Mouse (Mus musculus) thymus, adult 18-20 months (tissue): Measurements from ENCODE around the gene 2310007B03Rik.
"Not testable (repeated sequence)": the region's sequence is repeated elsewhere in the genome, so short reads cannot be mapped to it uniquely, and the experiment has no call there.

ENCODE experiments used
- DNase-seq, 2 experiments: peaks; one replicate each; pipeline ENCODE4 v3.0.0; 2022; ENCODE audit warnings: mixed read lengths in 2 of 2

2310007B03Rik gene

DNA sequence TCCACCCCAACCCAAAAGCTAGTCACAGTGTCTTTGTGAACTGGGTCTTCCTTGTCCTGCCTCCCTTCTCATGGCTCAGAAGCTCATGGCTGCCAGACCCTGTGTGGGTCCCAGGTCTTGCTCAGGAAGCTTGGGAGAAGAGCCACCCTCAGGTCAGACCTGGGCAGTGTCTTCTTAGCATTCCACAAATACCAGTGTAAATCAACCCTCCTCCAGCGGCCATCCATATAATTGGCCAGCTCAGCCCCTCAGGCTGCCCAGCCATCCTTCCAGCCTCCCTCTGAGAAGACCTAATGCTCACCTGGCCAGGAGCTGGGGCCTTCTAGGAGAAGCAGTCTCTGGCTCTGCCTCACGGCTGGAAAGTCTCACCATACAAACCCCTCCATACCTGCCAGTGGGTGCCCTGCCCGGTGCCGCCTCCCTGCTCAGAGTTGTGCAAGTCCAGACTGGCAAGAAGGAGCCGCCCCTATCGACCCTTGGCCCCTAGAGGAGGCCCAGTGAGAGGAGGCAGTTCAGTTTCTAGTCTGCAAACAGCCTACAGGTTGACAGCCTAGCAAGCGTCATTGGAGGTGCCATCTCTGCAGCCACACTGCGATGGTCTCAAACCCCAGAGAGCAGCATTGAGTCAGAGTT is at the start of gene 2310007B03Rik:
Gene 2310007B03Rik (minus strand): TSS at position 448 of the 633 bp plus-strand sequence.
- DNase-seq: no peak

DNA sequence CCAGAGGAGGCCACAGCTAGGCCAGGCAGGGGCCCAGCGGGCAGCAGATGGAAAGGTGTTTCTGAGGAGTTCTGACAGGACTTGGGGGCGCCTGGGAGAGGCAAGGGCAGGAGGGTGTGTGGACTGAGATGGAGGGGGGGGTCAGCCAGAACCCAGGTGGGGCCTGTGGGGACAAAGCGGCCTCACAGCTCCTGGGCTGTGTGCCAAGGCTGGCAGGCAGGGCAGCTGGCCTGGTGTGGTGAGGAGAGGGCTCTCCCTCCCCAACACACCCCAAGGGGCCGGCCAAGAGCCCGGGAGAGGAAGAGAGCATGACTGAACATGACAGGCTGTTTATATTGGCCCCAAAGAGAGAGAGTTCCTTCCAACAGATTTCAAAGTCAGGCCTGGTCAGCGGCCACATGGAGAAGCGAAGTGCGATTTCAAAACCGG is 49.5 kb upstream of the 2310007B03Rik start:
- DNase-seq: peak; percentile 8 to 13

GRCm38 (mm10) chr1:93207536-93208064 is 46.9 kb upstream of the 2310007B03Rik start:
- DNase-seq: no peak

DNA sequence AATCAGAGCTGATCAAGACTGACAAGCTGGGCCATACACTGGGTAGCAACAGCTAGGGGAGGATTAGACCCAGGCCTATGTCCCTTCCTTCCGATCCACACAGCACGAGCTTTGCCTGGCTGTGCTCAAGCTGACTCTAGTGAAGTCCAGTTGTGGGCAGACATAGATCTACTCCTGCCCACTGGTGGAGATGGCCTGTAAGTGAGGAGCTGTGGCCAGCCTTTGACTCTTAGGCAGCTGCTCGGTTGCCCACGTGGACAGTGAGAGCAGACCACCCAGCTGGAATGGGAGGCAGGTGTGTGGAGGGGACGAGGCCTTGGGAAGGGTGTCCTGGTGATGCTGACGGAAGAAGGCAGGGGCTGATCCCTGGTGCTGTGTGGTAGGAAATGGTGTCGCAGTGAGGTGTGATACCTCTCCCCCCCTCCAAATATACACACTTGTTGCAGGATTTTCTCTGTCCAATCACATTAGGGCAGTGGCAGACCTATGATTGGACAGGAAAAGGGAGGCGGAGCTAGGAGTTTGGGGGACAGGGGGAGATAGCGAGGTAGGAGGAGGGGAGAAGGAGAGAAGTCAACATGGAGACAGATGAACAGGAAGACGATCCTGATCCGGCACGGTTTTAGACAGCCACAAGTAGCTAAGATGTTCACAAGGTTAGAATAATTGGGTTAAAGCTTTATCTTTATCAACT is 45.7 kb upstream of the 2310007B03Rik start:
- DNase-seq: no peak

GRCm38 (mm10) chr1:93197916-93198315 is 37.2 kb upstream of the 2310007B03Rik start:
- DNase-seq: no peak

DNA sequence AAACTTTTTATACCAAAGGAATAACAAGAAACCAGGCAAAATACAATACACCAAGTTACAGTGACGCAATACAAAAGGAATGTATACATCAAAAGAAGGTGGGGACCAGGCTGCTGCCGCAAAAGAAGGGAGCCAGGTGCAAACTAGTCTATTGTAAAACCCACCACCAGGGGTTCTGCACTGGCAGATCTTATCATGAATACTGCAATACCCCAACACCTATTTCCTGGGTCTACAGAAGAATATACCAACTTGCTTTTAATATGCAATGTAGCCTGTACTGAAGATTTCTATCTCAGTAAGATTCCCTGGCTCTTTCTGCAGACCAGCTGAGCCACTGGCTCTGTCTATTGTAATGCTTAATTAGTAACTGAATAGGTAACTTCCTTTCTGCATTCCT is 36.7 kb upstream of the 2310007B03Rik start:
- DNase-seq: not testable (repeated sequence)

DNA sequence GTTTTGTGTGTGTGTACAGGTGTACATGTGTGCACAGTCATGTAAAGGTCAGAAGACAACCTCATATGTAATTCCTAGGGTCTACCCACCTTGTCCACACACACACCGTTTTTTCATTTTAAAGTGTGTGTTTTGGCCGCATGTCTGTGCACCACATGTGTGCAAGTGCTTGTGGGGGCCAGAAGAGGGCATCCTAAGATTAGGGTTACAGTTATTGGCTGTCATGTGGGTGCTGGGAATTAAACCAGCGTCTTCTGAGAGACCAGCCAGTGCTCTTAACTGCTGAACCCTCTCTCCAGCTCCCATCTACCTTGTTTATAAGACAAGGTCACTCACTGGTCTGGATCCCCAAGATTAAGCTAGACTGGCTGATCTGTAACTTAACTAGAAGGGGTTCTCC is 34.2 kb upstream of the 2310007B03Rik start:
- no peak for DNase-seq

DNA sequence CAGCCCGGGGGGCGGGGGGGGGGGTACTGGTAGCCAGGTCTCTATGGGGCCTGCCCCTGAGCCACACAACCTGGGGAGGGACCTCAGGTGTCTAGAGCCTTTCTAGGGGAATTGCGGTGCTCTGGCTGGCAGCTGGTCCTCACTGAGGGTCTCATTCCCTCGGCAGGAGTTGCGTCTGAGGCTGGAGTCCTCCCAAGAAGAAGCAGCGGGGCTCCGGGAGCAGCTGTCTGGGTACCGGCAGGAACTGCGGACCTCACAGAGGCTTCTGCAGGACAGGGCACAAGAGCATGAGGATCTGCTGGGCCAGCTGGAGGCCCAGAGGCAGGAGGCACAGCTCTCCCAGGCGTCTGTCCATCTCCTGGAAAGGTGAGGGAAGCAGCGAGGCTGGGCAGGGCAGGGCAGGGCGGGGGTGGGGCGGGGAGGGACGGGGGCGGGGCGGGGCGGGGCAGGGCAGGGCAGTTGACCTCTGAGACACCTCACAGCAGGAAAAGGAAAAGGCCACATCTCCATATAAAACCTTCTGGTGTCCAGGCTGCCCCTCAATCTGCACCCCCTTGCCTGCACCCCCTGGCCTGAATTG is 30.1 kb upstream of the 2310007B03Rik start:
- no peak for DNase-seq

GRCm38 (mm10) chr1:93184071-93184828 is 23.5 kb upstream of the 2310007B03Rik start:
- no peak for DNase-seq

DNA sequence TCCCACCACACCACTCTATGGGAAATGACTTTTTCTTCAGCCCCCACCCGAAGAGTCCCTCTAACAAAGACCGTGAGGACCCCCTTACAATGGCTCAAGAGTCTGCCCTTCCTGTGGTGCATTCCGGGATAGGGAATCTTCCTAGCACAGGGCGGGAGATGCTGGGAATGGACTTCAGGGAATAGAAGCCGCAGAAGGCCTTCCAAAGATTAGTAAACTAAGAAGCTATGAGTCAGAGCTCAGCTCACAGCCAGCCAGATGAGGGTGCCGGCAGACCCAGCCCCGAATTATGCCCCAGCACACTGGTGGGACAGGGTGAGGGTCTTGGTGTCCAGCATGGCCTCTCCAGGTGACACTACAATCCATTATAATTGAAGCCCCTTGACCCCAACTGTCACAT is 21.5 kb upstream of the 2310007B03Rik start:
- DNase-seq: no peak

DNA sequence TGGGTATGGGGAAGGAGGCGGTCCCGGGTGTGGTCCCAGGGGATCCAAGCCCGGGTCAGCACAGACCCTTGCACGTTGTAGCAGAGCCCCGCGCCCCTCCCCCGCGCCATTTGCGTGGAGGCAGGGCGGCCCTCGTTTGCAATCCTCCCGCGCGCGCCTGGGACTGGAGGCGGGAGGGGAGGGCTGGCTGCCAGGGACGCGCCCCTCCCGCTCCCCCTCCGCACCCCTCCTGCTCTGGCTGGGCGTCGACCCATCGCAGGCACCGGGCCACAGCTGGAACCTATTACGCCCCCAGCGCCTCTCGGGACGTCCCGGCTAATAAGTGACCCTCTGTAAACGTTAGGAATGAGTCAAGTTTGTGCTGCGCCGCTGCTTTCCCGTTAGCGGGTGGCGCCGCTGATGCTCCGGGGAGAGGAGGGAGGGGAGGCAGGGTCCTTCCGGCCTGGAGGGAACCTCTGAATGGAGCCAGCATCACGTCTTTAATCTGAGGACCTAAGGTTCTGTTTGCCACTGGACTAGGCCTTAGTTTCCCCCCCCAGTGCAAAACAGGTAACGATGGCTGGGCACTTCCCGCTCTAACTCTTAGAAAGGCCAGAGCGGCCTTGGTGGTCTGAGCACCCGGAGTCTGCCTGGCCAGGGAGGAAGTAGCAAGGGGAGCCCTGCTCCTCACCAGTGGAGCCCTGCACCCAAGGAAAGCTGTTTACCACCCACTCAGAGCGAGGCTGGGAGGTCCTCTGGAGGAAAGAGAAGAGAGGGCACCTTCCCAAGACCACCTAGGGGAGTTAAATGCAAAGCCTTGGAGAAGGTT is 16.0 kb upstream of the 2310007B03Rik start:
- no peak for DNase-seq

DNA sequence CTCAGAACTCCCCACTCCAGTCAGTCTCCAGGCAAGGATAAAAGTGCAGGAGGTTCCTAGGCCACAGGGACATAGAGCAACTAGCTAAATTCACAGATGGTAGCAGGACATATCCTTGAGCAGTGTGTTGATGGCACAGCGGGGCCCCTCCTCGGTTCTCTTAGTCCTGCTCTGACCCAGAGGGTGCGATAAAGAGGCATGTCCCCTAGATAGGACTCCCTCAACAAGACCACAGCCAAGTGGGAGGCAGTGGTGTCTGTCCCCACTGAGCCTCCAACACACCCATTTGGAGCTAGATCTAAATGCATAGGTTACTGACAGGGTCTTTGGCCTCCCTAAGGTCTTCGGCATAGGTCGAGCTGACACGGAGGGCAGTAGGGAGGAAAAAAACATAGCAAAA is 15.1 kb upstream of the 2310007B03Rik start:
- no peak for DNase-seq

- DNase-seq: peak; percentile 13 to 24
Measured at GRCm38 (mm10) chr1:93174399-93174798, 13.7 kb upstream of the 2310007B03Rik start.

GRCm38 (mm10) chr1:93173665-93174064 is 12.9 kb upstream of the 2310007B03Rik start:
- DNase-seq: no peak

GRCm38 (mm10) chr1:93168295-93168775 is 7.6 kb upstream of the 2310007B03Rik start, which contains the start of gene Crocc2:
TSS of gene Crocc2 (plus strand) at chr1:93168725.
- DNase-seq: no peak

- no peak for DNase-seq
Measured at GRCm38 (mm10) chr1:93166346-93167079, 5.8 kb upstream of the 2310007B03Rik start.

DNA sequence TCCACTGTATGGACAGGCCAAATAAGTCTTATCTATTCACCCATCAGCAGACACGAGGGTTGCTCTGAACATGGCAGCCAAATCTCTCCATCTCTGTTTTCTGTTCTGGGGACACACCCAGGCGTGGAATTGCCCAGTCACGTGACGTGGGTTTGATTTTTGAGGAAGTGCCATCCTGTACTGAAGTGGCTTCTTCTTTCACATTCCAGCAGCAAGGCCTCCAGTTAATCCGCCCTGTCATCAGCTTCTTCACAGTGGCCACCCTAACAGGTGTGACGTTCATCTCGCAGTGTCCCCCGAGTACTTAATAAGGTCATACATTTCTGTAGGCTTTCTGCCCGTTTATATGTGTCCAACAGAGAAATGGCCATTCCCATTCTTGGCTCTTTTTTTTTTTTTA is 4.7 kb upstream of the 2310007B03Rik start:
- DNase-seq: no peak

DNA sequence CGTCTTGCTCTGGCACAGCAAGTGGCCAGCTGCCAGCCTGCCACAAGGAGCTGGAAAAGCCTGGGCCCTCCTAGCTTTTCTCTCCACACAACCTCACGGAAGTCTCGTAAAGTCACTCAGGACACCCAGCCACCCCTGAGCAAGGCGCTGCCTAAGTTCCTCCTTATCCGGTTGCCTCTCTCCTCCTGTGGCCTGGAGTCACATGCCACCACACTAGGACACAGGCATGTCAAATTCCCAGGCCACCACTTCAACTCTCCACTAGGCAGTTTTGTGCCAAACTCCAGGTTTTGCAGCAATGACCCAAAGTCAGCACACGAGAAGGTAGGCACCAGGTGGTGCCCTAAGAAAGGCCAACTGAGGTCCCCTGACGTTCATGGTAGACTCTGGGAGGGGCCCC is 1.8 kb upstream of the 2310007B03Rik start:
- no peak for DNase-seq

- DNase-seq: no peak
Measured at GRCm38 (mm10) chr1:93161921-93162320, 1.2 kb upstream of the 2310007B03Rik start.

GRCm38 (mm10) chr1:93161350-93161749 is 602 bp upstream of the 2310007B03Rik start:
- DNase-seq: no peak
